Mouse (Mus musculus): Measurements from ENCODE around the gene Aff1.

DNA sequence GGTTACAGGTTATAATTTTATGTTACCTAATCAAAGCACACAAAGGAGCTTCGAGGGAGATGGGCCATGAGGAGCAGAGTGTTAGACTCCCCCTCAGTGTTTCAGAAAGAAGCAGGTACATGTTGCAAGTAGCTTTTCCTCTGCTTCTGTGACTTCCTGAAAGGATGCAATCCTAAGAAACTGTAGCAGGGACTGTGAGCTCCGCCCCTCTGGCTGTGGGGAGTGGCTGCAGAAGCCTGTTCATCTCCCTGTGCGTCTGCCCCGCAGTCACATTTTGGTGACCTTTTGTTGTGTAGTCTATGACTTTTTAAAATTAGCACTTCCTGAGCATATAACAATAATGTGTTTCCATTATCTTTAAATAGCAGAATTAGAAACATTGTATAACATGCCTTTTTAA lies 73.2 kb downstream of the Aff1 start:
- TF ChIP-seq POLR2A (IDR thresholded peaks at IDR 0.05; ENCODE audit: extremely low read depth, insufficient read depth, low read length) (no peak), CTCF (IDR thresholded peaks at IDR 0.05; ENCODE audit: low read depth, low read length) (no peak)

All from liver, adult 2 months (tissue).